Mouse (Mus musculus) cerebellum, adult 2 months (tissue): ENCODE results near the gene Syne2. TPM values are rescaled to one million over a fixed set of nuclear protein-coding genes. Genes with fewer than 3 reads are reported as not detected.

Source experiments
- DNase-seq, 2 experiments: peaks; one replicate each; pipeline ENCODE4 v3.0.0; 2021
- H3K27ac ChIP-seq: fragments of 200-500 bp; 2 replicates; pipeline ENCODE4 v1.5.1; 2012; ENCODE audit warnings: low read length, control low read depth, inconsistent platforms; ENCODE audit not compliant: insufficient read depth
- H3K27me3 ChIP-seq: fragments of 200-500 bp; 2 replicates; pipeline ENCODE4 v1.6.1; 2012; ENCODE audit warnings: inconsistent platforms, mild to moderate bottlenecking, low read length, moderate library complexity; ENCODE audit not compliant: control insufficient read depth, insufficient read depth
- H3K4me1 ChIP-seq: fragments of 200-500 bp; 2 replicates; pipeline ENCODE4 v1.6.1; 2011; ENCODE audit warnings: low read length; ENCODE audit not compliant: control insufficient read depth, insufficient read depth
- H3K4me3 ChIP-seq: fragments of 200-500 bp; replicated peaks from 2 replicates; pipeline ENCODE3; 2011; ENCODE audit warnings: mild to moderate bottlenecking, low read depth, low read length, control low read depth; ENCODE audit not compliant: insufficient read depth
- CTCF ChIP-seq: fragments of 200-500 bp; IDR thresholded peaks from 2 replicates; pipeline ENCODE4 v1.5.1; 2011; ENCODE audit warnings: low read depth, mild to moderate bottlenecking, control low read depth, low read length, moderate library complexity, borderline replicate concordance; ENCODE audit not compliant: insufficient read depth
- POLR2A ChIP-seq: fragments of 200-500 bp; IDR thresholded peaks from 2 replicates; pipeline ENCODE4 v1.6.1; 2011; ENCODE audit warnings: low read length, control low read depth, borderline replicate concordance; ENCODE audit not compliant: insufficient read depth
- WGBS: fragments of 180-500 bp; shearing (Covaris S2); methylation state at CpG from one replicate; pipeline ENCODE4 v1.1.7; 2018; 5-methylcytosine and 5-hydroxymethylcytosine counted together
- polyA plus RNA-seq: library from polyadenylated mRNA; depleted of rRNA; stranded (reverse); fragments of >200 nt; gene quantifications from 2 replicates; pipeline ENCODE4 v1.2.3, GENCODE M21; 2012

Gene Syne2
- polyA plus RNA-seq, 1 experiment: 39.3 TPM

GRCm38 (mm10) chr12:76111046-76111445 is 293.1 kb downstream of the Syne2 start:
- no peak for DNase-seq
- TF ChIP-seq POLR2A: no peak
- no peak for TF ChIP-seq CTCF
- H3K4me3 ChIP-seq: no peak overlapping the region
- WGBS: 57% methylated on average over 3 of the region's 3 CpGs
- H3K4me1 ChIP-seq: peaks cover 11% of the 10 kb centered on the region
- H3K27ac ChIP-seq: no peak overlapping the region
- H3K27me3 ChIP-seq: no peaks in the 10 kb centered on the region

- Histone ChIP-seq H3K4me1 (no peaks in the 10 kb centered on the region), H3K27ac (no peak overlapping the region), H3K4me3 (no peak overlapping the region), H3K27me3 (no peaks in the 10 kb centered on the region)
- no peak for DNase-seq
- TF ChIP-seq CTCF: no peak
- TF ChIP-seq POLR2A: no peak
- 82% methylated on average over 4 of the region's 4 CpGs for WGBS
Measured at GRCm38 (mm10) chr12:76116577-76116976, 298.6 kb downstream of the Syne2 start.

GRCm38 (mm10) chr12:76117632-76118153 is 299.8 kb downstream of the Syne2 start:
- TF ChIP-seq POLR2A (no peak), CTCF (no peak)
- Histone ChIP-seq H3K27me3 (no peaks in the 10 kb centered on the region), H3K4me3 (no peak overlapping the region), H3K4me1 (no peaks in the 10 kb centered on the region), H3K27ac (no peak overlapping the region)
- no peak for DNase-seq
- WGBS: 86% methylated on average over 4 of the region's 4 CpGs

GRCm38 (mm10) chr12:76123223-76123622 is 305.3 kb downstream of the Syne2 start:
- Histone ChIP-seq H3K4me3 (no peak overlapping the region), H3K27ac (no peak overlapping the region), H3K4me1 (no peaks in the 10 kb centered on the region), H3K27me3 (no peaks in the 10 kb centered on the region)
- 74% methylated on average over 6 of the region's 6 CpGs for WGBS
- no peak for DNase-seq
- TF ChIP-seq POLR2A (no peak), CTCF (no peak)

GRCm38 (mm10) chr12:76128306-76128705 is 310.4 kb downstream of the Syne2 start:
- H3K27me3 ChIP-seq: no peaks in the 10 kb centered on the region
- no peak overlapping the region for H3K4me3 ChIP-seq
- no peak for TF ChIP-seq POLR2A
- TF ChIP-seq CTCF: no peak
- DNase-seq: no peak
- WGBS: 84% methylated on average over 3 of the region's 3 CpGs
- H3K4me1 ChIP-seq: no peaks in the 10 kb centered on the region; the same call in 1 of the 2 replicates
- H3K27ac ChIP-seq: no peak overlapping the region

GRCm38 (mm10) chr12:76128831-76129230 is 310.9 kb downstream of the Syne2 start:
- no peak for TF ChIP-seq POLR2A
- TF ChIP-seq CTCF: no peak
- no peak overlapping the region for H3K27ac ChIP-seq
- H3K4me1 ChIP-seq: no peaks in the 10 kb centered on the region; the same call in 1 of the 2 replicates
- WGBS: 25% methylated on average over 10 of the region's 10 CpGs
- H3K27me3 ChIP-seq: no peaks in the 10 kb centered on the region
- peak; percentile 71 to 77 for DNase-seq
- no peak overlapping the region for H3K4me3 ChIP-seq

GRCm38 (mm10) chr12:76130281-76130680 is 312.3 kb downstream of the Syne2 start:
- 28% methylated on average over 4 of the region's 4 CpGs for WGBS
- TF ChIP-seq CTCF (peak; percentile 81), POLR2A (no peak)
- Histone ChIP-seq H3K27me3 (no peaks in the 10 kb centered on the region), H3K4me1 (no peaks in the 10 kb centered on the region; the same call in 1 of the 2 replicates), H3K4me3 (no peak overlapping the region), H3K27ac (no peak overlapping the region)
- peak; percentile 74 to 76 for DNase-seq

- 91% methylated on average over 6 of the region's 6 CpGs for WGBS
Measured at GRCm38 (mm10) chr12:76130891-76131290, 313.0 kb downstream of the Syne2 start.

More at GRCm38 (mm10) chr12:76130891-76131290, 313.0 kb downstream of the Syne2 start:
- no peak overlapping the region for H3K27ac ChIP-seq
- no peaks in the 10 kb centered on the region for H3K27me3 ChIP-seq
- no peak overlapping the region for H3K4me3 ChIP-seq
- H3K4me1 ChIP-seq: no peaks in the 10 kb centered on the region; the same call in 1 of the 2 replicates
- no peak for DNase-seq
- no peak for TF ChIP-seq POLR2A
- TF ChIP-seq CTCF: no peak
